Mouse (Mus musculus): ENCODE measurements around the gene Eif4h. TPM values are rescaled to one million over a fixed set of nuclear protein-coding genes. Genes with fewer than 3 reads are reported as not detected.

The Eif4h gene
- total and polyA plus RNA-seq, 2 experiments, result 134 to 139 TPM

- Histone ChIP-seq H3K4me3 (ENCODE audit: insufficient read depth, low read depth, low read length) (no peak overlapping the region), H3K27me3 (ENCODE audit: control insufficient read depth, insufficient read depth, low read length) (no peaks in the 10 kb centered on the region), H3K36me3 (ENCODE audit: control insufficient read depth, insufficient read depth, low read length) (no peaks in the 10 kb centered on the region), H3K9ac (ENCODE audit: low read depth, low read length) (no peak overlapping the region), H3K27ac (replicated peaks; ENCODE audit: insufficient read depth, low read depth, low read length) (no peak overlapping the region), H3K4me1 (ENCODE audit: control insufficient read depth, insufficient read depth, low read length) (peaks cover 3% of the 10 kb centered on the region; the same call in 1 of the 2 replicates), H3K79me2 (ENCODE audit: control insufficient read depth, insufficient read depth, low read length) (no peaks in the 10 kb centered on the region)
- DNase-seq (ENCODE audit: extremely low read depth, low read depth, low spot score), result peak; percentile 87
- TF ChIP-seq POLR2A (IDR thresholded peaks at IDR 0.05; ENCODE audit: extremely low read depth, insufficient read depth, low read length) (no peak), CTCF (IDR thresholded peaks at IDR 0.05; ENCODE audit: low read depth, low read length) (no peak)
- WGBS, result 37% methylated on average over 2 of the region's 2 CpGs
Measured at GRCm38 (mm10) chr5:134647394-134647793, 8.1 kb upstream of the Eif4h start.

GRCm38 (mm10) chr5:134646461-134646860, 7.2 kb upstream of the Eif4h start:
- H3K79me2 ChIP-seq (ENCODE audit: control insufficient read depth, insufficient read depth, low read length), result no peaks in the 10 kb centered on the region
- WGBS, result 80% methylated on average over 4 of the region's 4 CpGs
- no peak for DNase-seq (ENCODE audit: extremely low read depth, low read depth, low spot score)
- no peak overlapping the region for H3K27ac ChIP-seq (replicated peaks; ENCODE audit: insufficient read depth, low read depth, low read length)
- no peak overlapping the region for H3K4me3 ChIP-seq (ENCODE audit: insufficient read depth, low read depth, low read length)
- H3K27me3 ChIP-seq (ENCODE audit: control insufficient read depth, insufficient read depth, low read length), result no peaks in the 10 kb centered on the region
- peaks cover 3% of the 10 kb centered on the region; the same call in 1 of the 2 replicates for H3K4me1 ChIP-seq (ENCODE audit: control insufficient read depth, insufficient read depth, low read length)
- H3K36me3 ChIP-seq (ENCODE audit: control insufficient read depth, insufficient read depth, low read length), result no peaks in the 10 kb centered on the region
- no peak overlapping the region for H3K9ac ChIP-seq (ENCODE audit: low read depth, low read length)
- TF ChIP-seq CTCF (IDR thresholded peaks at IDR 0.05; ENCODE audit: low read depth, low read length), result no peak
- TF ChIP-seq POLR2A (IDR thresholded peaks at IDR 0.05; ENCODE audit: extremely low read depth, insufficient read depth, low read length), result no peak

- 54% methylated on average over 8 of the region's 8 CpGs for whole genome bisulfite sequencing
- no peaks in the 10 kb centered on the region for H3K36me3 ChIP-seq (ENCODE audit: control insufficient read depth, insufficient read depth, low read length)
- H3K4me3 ChIP-seq (ENCODE audit: insufficient read depth, low read depth, low read length), result no peak overlapping the region
- peak; percentile 58 for DNase-seq (ENCODE audit: extremely low read depth, low read depth, low spot score)
- peak overlapping the region; percentile 62 for H3K27ac ChIP-seq (replicated peaks; ENCODE audit: insufficient read depth, low read depth, low read length)
- H3K27me3 ChIP-seq (ENCODE audit: control insufficient read depth, insufficient read depth, low read length), result no peaks in the 10 kb centered on the region
- TF ChIP-seq POLR2A (IDR thresholded peaks at IDR 0.05; ENCODE audit: extremely low read depth, insufficient read depth, low read length), result no peak
- TF ChIP-seq CTCF (IDR thresholded peaks at IDR 0.05; ENCODE audit: low read depth, low read length), result no peak
- no peaks in the 10 kb centered on the region for H3K79me2 ChIP-seq (ENCODE audit: control insufficient read depth, insufficient read depth, low read length)
- no peak overlapping the region for H3K9ac ChIP-seq (ENCODE audit: low read depth, low read length)
- H3K4me1 ChIP-seq (ENCODE audit: control insufficient read depth, insufficient read depth, low read length), result peaks cover 3% of the 10 kb centered on the region; the same call in 1 of the 2 replicates
Measured at GRCm38 (mm10) chr5:134644643-134645118, 5.4 kb upstream of the Eif4h start.

- Histone ChIP-seq H3K36me3 (ENCODE audit: control insufficient read depth, insufficient read depth, low read length) (no peaks in the 10 kb centered on the region), H3K27ac (replicated peaks; ENCODE audit: insufficient read depth, low read depth, low read length) (peak overlapping the region; percentile 62), H3K4me3 (ENCODE audit: insufficient read depth, low read depth, low read length) (no peak overlapping the region), H3K79me2 (ENCODE audit: control insufficient read depth, insufficient read depth, low read length) (no peaks in the 10 kb centered on the region), H3K27me3 (ENCODE audit: control insufficient read depth, insufficient read depth, low read length) (no peaks in the 10 kb centered on the region), H3K9ac (ENCODE audit: low read depth, low read length) (no peak overlapping the region), H3K4me1 (ENCODE audit: control insufficient read depth, insufficient read depth, low read length) (peaks cover 3% of the 10 kb centered on the region; the same call in 1 of the 2 replicates)
- TF ChIP-seq POLR2A (IDR thresholded peaks at IDR 0.05; ENCODE audit: extremely low read depth, insufficient read depth, low read length), result no peak
- no peak for TF ChIP-seq CTCF (IDR thresholded peaks at IDR 0.05; ENCODE audit: low read depth, low read length)
- no peak for DNase-seq (ENCODE audit: extremely low read depth, low read depth, low spot score)
- 82% methylated on average over 1 of the region's 1 CpGs for WGBS
Measured at GRCm38 (mm10) chr5:134644121-134644520, 4.8 kb upstream of the Eif4h start.

- Histone ChIP-seq H3K9ac (ENCODE audit: low read depth, low read length) (no peak overlapping the region), H3K4me3 (ENCODE audit: insufficient read depth, low read depth, low read length) (no peak overlapping the region), H3K27ac (replicated peaks; ENCODE audit: insufficient read depth, low read depth, low read length) (no peak overlapping the region), H3K36me3 (ENCODE audit: control insufficient read depth, insufficient read depth, low read length) (peaks cover 5% of the 10 kb centered on the region), H3K79me2 (ENCODE audit: control insufficient read depth, insufficient read depth, low read length) (peaks cover 26% of the 10 kb centered on the region; the same call in 1 of the 2 replicates), H3K4me1 (ENCODE audit: control insufficient read depth, insufficient read depth, low read length) (peaks cover 8% of the 10 kb centered on the region), H3K27me3 (ENCODE audit: control insufficient read depth, insufficient read depth, low read length) (no peaks in the 10 kb centered on the region)
- DNase-seq (ENCODE audit: extremely low read depth, low read depth, low spot score), result no peak
- TF ChIP-seq CTCF (IDR thresholded peaks at IDR 0.05; ENCODE audit: low read depth, low read length), result no peak
- no peak for TF ChIP-seq POLR2A (IDR thresholded peaks at IDR 0.05; ENCODE audit: extremely low read depth, insufficient read depth, low read length)
- WGBS, result 86% methylated on average over 3 of the region's 3 CpGs
Measured at GRCm38 (mm10) chr5:134640371-134640770, 1.1 kb upstream of the Eif4h start.

GRCm38 (mm10) chr5:134638461-134639268, 625 bp downstream of the Eif4h start:
- TF ChIP-seq CTCF (IDR thresholded peaks at IDR 0.05; ENCODE audit: low read depth, low read length) (no peak), POLR2A (IDR thresholded peaks at IDR 0.05; ENCODE audit: extremely low read depth, insufficient read depth, low read length) (no peak)
- Histone ChIP-seq H3K4me3 (ENCODE audit: insufficient read depth, low read depth, low read length) (peak overlapping the region; percentile 68), H3K27me3 (ENCODE audit: control insufficient read depth, insufficient read depth, low read length) (no peaks in the 10 kb centered on the region), H3K4me1 (ENCODE audit: control insufficient read depth, insufficient read depth, low read length) (peaks cover 9% of the 10 kb centered on the region), H3K27ac (replicated peaks; ENCODE audit: insufficient read depth, low read depth, low read length) (peak overlapping the region; percentile 76), H3K79me2 (ENCODE audit: control insufficient read depth, insufficient read depth, low read length) (peaks cover 37% of the 10 kb centered on the region; the same call in 1 of the 2 replicates), H3K36me3 (ENCODE audit: control insufficient read depth, insufficient read depth, low read length) (peaks cover 10% of the 10 kb centered on the region), H3K9ac (ENCODE audit: low read depth, low read length) (peak overlapping the region; percentile 90)
- peak; percentile 34 for DNase-seq (ENCODE audit: extremely low read depth, low read depth, low spot score)
- under 1% methylated on average over 85 of the region's 85 CpGs for WGBS

All from liver, adult 2 months (tissue).